Mouse (Mus musculus) kidney, adult 2 months (tissue): Measurements from ENCODE around the gene Cybb.

Experiments used
- CTCF ChIP-seq: fragments of 200-500 bp; conservative IDR thresholded peaks from 2 replicates; pipeline ENCODE4 v1.5.1; 2011; ENCODE audit warnings: low read depth, mild to moderate bottlenecking, control low read depth, low read length, moderate library complexity, mixed read lengths; ENCODE audit not compliant: insufficient read depth, insufficient read length
- POLR2A ChIP-seq: fragments of 200-500 bp; IDR thresholded peaks from one replicate; pipeline ENCODE4 v1.6.1; 2011; ENCODE audit warnings: low read depth, low read length, control low read depth

DNA sequence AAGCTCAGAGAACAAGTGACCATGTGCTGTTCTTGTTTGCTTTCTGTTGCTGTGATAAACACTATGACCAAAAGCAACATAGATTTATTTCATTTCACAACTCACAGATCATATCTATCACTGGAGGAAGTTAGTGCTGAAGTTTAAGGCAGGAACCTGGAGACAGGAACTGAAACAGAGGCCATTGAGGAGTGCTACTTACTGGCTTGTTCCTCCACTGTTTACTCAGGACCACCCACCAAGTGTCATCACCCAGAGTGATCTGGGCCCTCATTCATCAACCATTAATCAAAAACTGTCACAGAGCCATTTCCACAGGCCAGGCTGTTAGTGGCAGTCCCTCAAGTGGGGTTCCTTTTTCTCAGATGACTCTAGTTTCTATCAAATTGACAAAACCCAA, 13.1 kb downstream of the Cybb start:
- TF ChIP-seq CTCF (no peak), POLR2A (no peak)
